Mouse (Mus musculus): Measurements from ENCODE around the gene Tspan31.

The Tspan31 gene

GRCm38 (mm10) chr10:127042468-127043115, 27.5 kb downstream of the Tspan31 start:
- DNase-seq (ENCODE audit: low read depth in 2 of 2, low spot score in 2 of 2): no peak

- peak; percentile 75 to 85 for DNase-seq (ENCODE audit: low read depth in 2 of 2, low spot score in 2 of 2)
Observed at GRCm38 (mm10) chr10:127041774-127042338, 28.2 kb downstream of the Tspan31 start.

GRCm38 (mm10) chr10:127041274-127041766, 28.7 kb downstream of the Tspan31 start, which contains the start of the genes Mettl1 and Eef1akmt3:
Gene Mettl1, plus strand, starts transcription at chr10:127041414.
Gene Eef1akmt3, minus strand, starts transcription at chr10:127041513.
- peak; percentile 25 to 28 for DNase-seq (ENCODE audit: low read depth in 2 of 2, low spot score in 2 of 2)

GRCm38 (mm10) chr10:127040569-127041214, 29.4 kb downstream of the Tspan31 start:
- DNase-seq (ENCODE audit: low read depth in 2 of 2, low spot score in 2 of 2): no peak

- no peak for DNase-seq (ENCODE audit: low read depth in 2 of 2, low spot score in 2 of 2)
Observed at GRCm38 (mm10) chr10:127037641-127038040, 32.4 kb downstream of the Tspan31 start.

GRCm38 (mm10) chr10:127036273-127036672, 33.8 kb downstream of the Tspan31 start:
- no peak for DNase-seq (ENCODE audit: low read depth in 2 of 2, low spot score in 2 of 2)

GRCm38 (mm10) chr10:127033301-127033741, 36.7 kb downstream of the Tspan31 start:
- no peak for DNase-seq (ENCODE audit: low read depth in 2 of 2, low spot score in 2 of 2)

GRCm38 (mm10) chr10:127030336-127031296, 39.4 kb downstream of the Tspan31 start, which contains the start of gene Tsfm:
Gene Tsfm, minus strand, starts transcription at chr10:127030840.
- peak; percentile 82 to 86 for DNase-seq (ENCODE audit: low read depth in 2 of 2, low spot score in 2 of 2)

- no peak for DNase-seq (ENCODE audit: low read depth in 2 of 2, low spot score in 2 of 2)
Observed at GRCm38 (mm10) chr10:127018422-127018821, 51.6 kb downstream of the Tspan31 start.

Data from CD8-positive naive resting alpha-beta T cell, adult 2 months (primary cell).